Mouse (Mus musculus): ENCODE data around the gene Tjp1. TPM values are rescaled to one million over a fixed set of nuclear protein-coding genes. Genes with fewer than 3 reads are reported as not detected.

Tjp1 gene
- total RNA-seq, 1 experiment, result 39.3 TPM

GRCm38 (mm10) chr7:65555996-65556395, 28.4 kb upstream of the Tjp1 start:
- no peaks in the 10 kb centered on the region for H3K4me1 ChIP-seq (ENCODE audit: control insufficient read depth in 2 of 2, insufficient read depth in 2 of 2, low read length in 2 of 2, poor library complexity in 1 of 2)
- no peak for TF ChIP-seq ZNF384 (IDR thresholded peaks at IDR 0.05; ENCODE audit: low read depth, low read length)
- no peak for TF ChIP-seq HCFC1 (IDR thresholded peaks at IDR 0.05; ENCODE audit: borderline replicate concordance, insufficient read depth, low read length)
- TF ChIP-seq CHD2 (IDR thresholded peaks at IDR 0.05; ENCODE audit: low read depth, low read length), result no peak
- no peak for TF ChIP-seq MAFK (IDR thresholded peaks at IDR 0.05; ENCODE audit: insufficient read depth, low read depth, low read length)
- TF ChIP-seq ZC3H11A (IDR thresholded peaks at IDR 0.05; ENCODE audit: borderline replicate concordance, low read depth, low read length), result no peak
- H3K9ac ChIP-seq (ENCODE audit: insufficient read depth, low read depth, low read length, poor library complexity, severe bottlenecking), result no peak overlapping the region
- no peaks in the 10 kb centered on the region for H3K36me3 ChIP-seq (ENCODE audit: control insufficient read depth, insufficient read depth, low read length, poor library complexity, severe bottlenecking)
- H3K27ac ChIP-seq (ENCODE audit: insufficient read depth, low read depth, low read length, poor library complexity, severe bottlenecking), result no peak overlapping the region
- DNase-seq (ENCODE audit: low read depth, low spot score), result no peak
- in situ Hi-C loops (cut with MboI; ENCODE audit: low sequenced_read_pairs in 2 of 2, unreplicated experiment in 2 of 2), result no loop called here
- H3K4me3 ChIP-seq (ENCODE audit: insufficient read depth in 1 of 2, low read depth in 1 of 2, low read length in 2 of 2, poor library complexity in 1 of 2, severe bottlenecking in 1 of 2), result no peak overlapping the region
- no peaks in the 10 kb centered on the region for H3K9me3 ChIP-seq (ENCODE audit: control insufficient read depth, insufficient read depth, low read depth, low read length)

GRCm38 (mm10) chr7:65545741-65546140, 18.2 kb upstream of the Tjp1 start:
- Histone ChIP-seq H3K4me3 (ENCODE audit: insufficient read depth in 1 of 2, low read depth in 1 of 2, low read length in 2 of 2, poor library complexity in 1 of 2, severe bottlenecking in 1 of 2) (no peak overlapping the region), H3K27ac (ENCODE audit: insufficient read depth, low read depth, low read length, poor library complexity, severe bottlenecking) (no peak overlapping the region), H3K9ac (ENCODE audit: insufficient read depth, low read depth, low read length, poor library complexity, severe bottlenecking) (no peak overlapping the region), H3K36me3 (ENCODE audit: control insufficient read depth, insufficient read depth, low read length, poor library complexity, severe bottlenecking) (no peaks in the 10 kb centered on the region), H3K9me3 (ENCODE audit: control insufficient read depth, insufficient read depth, low read depth, low read length) (no peaks in the 10 kb centered on the region), H3K4me1 (ENCODE audit: control insufficient read depth in 2 of 2, insufficient read depth in 2 of 2, low read length in 2 of 2, poor library complexity in 1 of 2) (no peaks in the 10 kb centered on the region)
- in situ Hi-C loops (cut with MboI; ENCODE audit: low sequenced_read_pairs in 2 of 2, unreplicated experiment in 2 of 2), result no loop called here
- TF ChIP-seq ZNF384 (IDR thresholded peaks at IDR 0.05; ENCODE audit: low read depth, low read length) (no peak), MAFK (IDR thresholded peaks at IDR 0.05; ENCODE audit: insufficient read depth, low read depth, low read length) (no peak), ZC3H11A (IDR thresholded peaks at IDR 0.05; ENCODE audit: borderline replicate concordance, low read depth, low read length) (no peak), HCFC1 (IDR thresholded peaks at IDR 0.05; ENCODE audit: borderline replicate concordance, insufficient read depth, low read length) (no peak), CHD2 (IDR thresholded peaks at IDR 0.05; ENCODE audit: low read depth, low read length) (no peak)
- DNase-seq (ENCODE audit: low read depth, low spot score), result no peak

- no peak overlapping the region for H3K9ac ChIP-seq (ENCODE audit: insufficient read depth, low read depth, low read length, poor library complexity, severe bottlenecking)
- no peak for TF ChIP-seq HCFC1 (IDR thresholded peaks at IDR 0.05; ENCODE audit: borderline replicate concordance, insufficient read depth, low read length)
- no peak for TF ChIP-seq MAFK (IDR thresholded peaks at IDR 0.05; ENCODE audit: insufficient read depth, low read depth, low read length)
- TF ChIP-seq ZNF384 (IDR thresholded peaks at IDR 0.05; ENCODE audit: low read depth, low read length), result no peak
- TF ChIP-seq CHD2 (IDR thresholded peaks at IDR 0.05; ENCODE audit: low read depth, low read length), result no peak
- TF ChIP-seq ZC3H11A (IDR thresholded peaks at IDR 0.05; ENCODE audit: borderline replicate concordance, low read depth, low read length), result no peak
- H3K4me3 ChIP-seq (ENCODE audit: insufficient read depth in 1 of 2, low read depth in 1 of 2, low read length in 2 of 2, poor library complexity in 1 of 2, severe bottlenecking in 1 of 2), result no peak overlapping the region
- no peak for DNase-seq (ENCODE audit: low read depth, low spot score)
- H3K4me1 ChIP-seq (ENCODE audit: control insufficient read depth in 2 of 2, insufficient read depth in 2 of 2, low read length in 2 of 2, poor library complexity in 1 of 2), result no peaks in the 10 kb centered on the region
- H3K36me3 ChIP-seq (ENCODE audit: control insufficient read depth, insufficient read depth, low read length, poor library complexity, severe bottlenecking), result no peaks in the 10 kb centered on the region
- no peaks in the 10 kb centered on the region for H3K9me3 ChIP-seq (ENCODE audit: control insufficient read depth, insufficient read depth, low read depth, low read length)
- in situ Hi-C loops (cut with MboI; ENCODE audit: low sequenced_read_pairs in 2 of 2, unreplicated experiment in 2 of 2), result no loop called here
- no peak overlapping the region for H3K27ac ChIP-seq (ENCODE audit: insufficient read depth, low read depth, low read length, poor library complexity, severe bottlenecking)
Measured at GRCm38 (mm10) chr7:65532689-65533088, 5.1 kb upstream of the Tjp1 start.

GRCm38 (mm10) chr7:65523116-65523515, 4.5 kb downstream of the Tjp1 start:
- no peak for TF ChIP-seq ZC3H11A (IDR thresholded peaks at IDR 0.05; ENCODE audit: borderline replicate concordance, low read depth, low read length)
- no peak for TF ChIP-seq ZNF384 (IDR thresholded peaks at IDR 0.05; ENCODE audit: low read depth, low read length)
- TF ChIP-seq HCFC1 (IDR thresholded peaks at IDR 0.05; ENCODE audit: borderline replicate concordance, insufficient read depth, low read length), result no peak
- TF ChIP-seq CHD2 (IDR thresholded peaks at IDR 0.05; ENCODE audit: low read depth, low read length), result no peak
- no peak for TF ChIP-seq MAFK (IDR thresholded peaks at IDR 0.05; ENCODE audit: insufficient read depth, low read depth, low read length)
- in situ Hi-C loops (cut with MboI; ENCODE audit: low sequenced_read_pairs in 2 of 2, unreplicated experiment in 2 of 2), result loop anchor here in 1 of 2 experiments (25.0 kb wide), 1 partner anchor 186 kb away; no protein-coding TSS in a partner anchor
- Histone ChIP-seq H3K4me3 (ENCODE audit: insufficient read depth in 1 of 2, low read depth in 1 of 2, low read length in 2 of 2, poor library complexity in 1 of 2, severe bottlenecking in 1 of 2) (no peak overlapping the region), H3K27ac (ENCODE audit: insufficient read depth, low read depth, low read length, poor library complexity, severe bottlenecking) (no peak overlapping the region), H3K36me3 (ENCODE audit: control insufficient read depth, insufficient read depth, low read length, poor library complexity, severe bottlenecking) (no peaks in the 10 kb centered on the region), H3K4me1 (ENCODE audit: control insufficient read depth in 2 of 2, insufficient read depth in 2 of 2, low read length in 2 of 2, poor library complexity in 1 of 2) (no peaks in the 10 kb centered on the region; a peak in 1 of 4 replicates), H3K9me3 (ENCODE audit: control insufficient read depth, insufficient read depth, low read depth, low read length) (no peaks in the 10 kb centered on the region), H3K9ac (ENCODE audit: insufficient read depth, low read depth, low read length, poor library complexity, severe bottlenecking) (no peak overlapping the region)
- no peak for DNase-seq (ENCODE audit: low read depth, low spot score)

- H3K9me3 ChIP-seq (ENCODE audit: control insufficient read depth, insufficient read depth, low read depth, low read length), result no peaks in the 10 kb centered on the region
- no peaks in the 10 kb centered on the region; a peak in 1 of 4 replicates for H3K4me1 ChIP-seq (ENCODE audit: control insufficient read depth in 2 of 2, insufficient read depth in 2 of 2, low read length in 2 of 2, poor library complexity in 1 of 2)
- H3K9ac ChIP-seq (ENCODE audit: insufficient read depth, low read depth, low read length, poor library complexity, severe bottlenecking), result no peak overlapping the region
- no peaks in the 10 kb centered on the region for H3K36me3 ChIP-seq (ENCODE audit: control insufficient read depth, insufficient read depth, low read length, poor library complexity, severe bottlenecking)
- no peak for DNase-seq (ENCODE audit: low read depth, low spot score)
- no peak overlapping the region for H3K27ac ChIP-seq (ENCODE audit: insufficient read depth, low read depth, low read length, poor library complexity, severe bottlenecking)
- no peak overlapping the region for H3K4me3 ChIP-seq (ENCODE audit: insufficient read depth in 1 of 2, low read depth in 1 of 2, low read length in 2 of 2, poor library complexity in 1 of 2, severe bottlenecking in 1 of 2)
- in situ Hi-C loops (cut with MboI; ENCODE audit: low sequenced_read_pairs in 2 of 2, unreplicated experiment in 2 of 2), result loop anchor here in 1 of 2 experiments (25.0 kb wide), 1 partner anchor 185 kb away; no protein-coding TSS in a partner anchor
- TF ChIP-seq CHD2 (IDR thresholded peaks at IDR 0.05; ENCODE audit: low read depth, low read length) (no peak), ZNF384 (IDR thresholded peaks at IDR 0.05; ENCODE audit: low read depth, low read length) (no peak), ZC3H11A (IDR thresholded peaks at IDR 0.05; ENCODE audit: borderline replicate concordance, low read depth, low read length) (no peak), MAFK (IDR thresholded peaks at IDR 0.05; ENCODE audit: insufficient read depth, low read depth, low read length) (no peak), HCFC1 (IDR thresholded peaks at IDR 0.05; ENCODE audit: borderline replicate concordance, insufficient read depth, low read length) (no peak)
Measured at GRCm38 (mm10) chr7:65522490-65522889, 5.1 kb downstream of the Tjp1 start.

Data from ES-E14 (cell line).